Mouse (Mus musculus): Measurements from ENCODE around the gene Siah1a. TPM values are rescaled to one million over a fixed set of nuclear protein-coding genes. Genes with fewer than 3 reads are reported as not detected.

The Siah1a gene
- polyA plus RNA-seq, 1 experiment from 2014 or later: 78.8 TPM

DNA sequence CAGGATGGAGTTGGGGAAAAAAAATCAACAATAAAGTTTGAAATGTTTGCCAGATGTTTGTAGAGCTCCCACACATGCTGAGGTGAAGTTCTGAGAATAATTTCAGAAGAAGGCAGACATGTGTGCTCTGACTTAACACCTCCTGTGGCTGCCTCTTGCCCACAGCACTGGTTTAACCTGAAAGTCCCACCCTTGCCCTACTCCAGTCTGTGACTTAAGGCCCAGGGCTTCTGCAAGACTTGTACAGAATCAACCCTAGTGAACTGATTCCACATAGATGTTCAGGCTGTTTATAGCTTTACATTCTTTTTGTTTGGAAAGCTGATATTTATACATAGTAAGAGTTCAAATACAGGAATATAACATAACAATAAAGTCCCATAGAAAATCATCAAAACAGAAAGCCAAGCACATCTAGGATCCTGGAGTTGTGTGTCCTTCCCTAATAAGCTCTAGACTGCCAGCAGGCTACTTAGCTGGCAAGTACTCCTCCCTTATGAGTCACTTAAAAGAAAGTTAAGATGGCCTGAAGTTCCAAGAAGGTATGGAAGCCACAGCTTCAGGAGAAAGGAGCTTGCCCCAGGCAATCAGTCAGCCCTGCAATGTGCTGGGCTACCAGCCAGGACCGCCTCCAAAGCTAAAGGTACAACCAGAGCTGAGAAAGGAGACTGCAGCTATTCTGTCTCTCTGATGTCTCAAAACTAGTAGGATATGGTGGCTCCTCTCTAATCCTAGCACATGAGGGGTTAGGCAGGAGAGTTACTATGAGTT lies 24.4 kb upstream of the Siah1a start:
- Histone ChIP-seq H3K9me3 (ENCODE audit: control insufficient read depth, low read length) (no peaks in the 10 kb centered on the region), H3K4me1 (replicated peaks; ENCODE audit: control insufficient read depth, insufficient read depth, low read length) (no peaks in the 10 kb centered on the region), H3K27ac (ENCODE audit: low read depth, low read length) (no peak overlapping the region), H3K36me3 (ENCODE audit: control insufficient read depth, insufficient read depth, low read length) (no peaks in the 10 kb centered on the region), H3K4me2 (replicated peaks; ENCODE audit: low read depth, low read length) (no peak overlapping the region), H3K4me3 (ENCODE audit: low read depth, low read length) (no peak overlapping the region), H3K27me3 (ENCODE audit: control insufficient read depth, insufficient read depth, low read length) (no peaks in the 10 kb centered on the region), H3K9ac (ENCODE audit: low read depth, low read length) (no peak overlapping the region)
- DNase-seq (ENCODE audit: low spot score) (no peak), ATAC-seq (ENCODE audit: low FRiP score) (no peak)
- 91% methylated on average over 1 of the region's 1 CpGs for WGBS

- H3K4me3 ChIP-seq (ENCODE audit: low read depth, low read length): no peak overlapping the region
- DNase-seq (ENCODE audit: low spot score) (no peak), ATAC-seq (ENCODE audit: low FRiP score) (no peak)
- 84% methylated on average over 5 of the region's 5 CpGs for WGBS
- H3K9me3 ChIP-seq (ENCODE audit: control insufficient read depth, low read length): no peaks in the 10 kb centered on the region
- H3K4me2 ChIP-seq (replicated peaks; ENCODE audit: low read depth, low read length): no peak overlapping the region
- no peak overlapping the region for H3K9ac ChIP-seq (ENCODE audit: low read depth, low read length)
- H3K4me1 ChIP-seq (replicated peaks; ENCODE audit: control insufficient read depth, insufficient read depth, low read length): no peaks in the 10 kb centered on the region
- H3K27ac ChIP-seq (ENCODE audit: low read depth, low read length): no peak overlapping the region
- H3K27me3 ChIP-seq (ENCODE audit: control insufficient read depth, insufficient read depth, low read length): no peaks in the 10 kb centered on the region
- H3K36me3 ChIP-seq (ENCODE audit: control insufficient read depth, insufficient read depth, low read length): no peaks in the 10 kb centered on the region
Observed at GRCm38 (mm10) chr8:86768499-86768898, 22.8 kb upstream of the Siah1a start.

- no peak overlapping the region for H3K9ac ChIP-seq (ENCODE audit: low read depth, low read length)
- ATAC-seq (ENCODE audit: low FRiP score): no peak
- no peak overlapping the region for H3K27ac ChIP-seq (ENCODE audit: low read depth, low read length)
- H3K27me3 ChIP-seq (ENCODE audit: control insufficient read depth, insufficient read depth, low read length): no peaks in the 10 kb centered on the region
- H3K4me1 ChIP-seq (replicated peaks; ENCODE audit: control insufficient read depth, insufficient read depth, low read length): no peaks in the 10 kb centered on the region
- 88% methylated on average over 9 of the region's 9 CpGs for WGBS
- no peaks in the 10 kb centered on the region for H3K36me3 ChIP-seq (ENCODE audit: control insufficient read depth, insufficient read depth, low read length)
- no peaks in the 10 kb centered on the region for H3K9me3 ChIP-seq (ENCODE audit: control insufficient read depth, low read length)
- H3K4me2 ChIP-seq (replicated peaks; ENCODE audit: low read depth, low read length): no peak overlapping the region
- no peak for DNase-seq (ENCODE audit: low spot score)
- H3K4me3 ChIP-seq (ENCODE audit: low read depth, low read length): no peak overlapping the region
Observed at GRCm38 (mm10) chr8:86766548-86767211, 20.9 kb upstream of the Siah1a start.

GRCm38 (mm10) chr8:86765669-86766068 lies 19.9 kb upstream of the Siah1a start:
- Histone ChIP-seq H3K9ac (ENCODE audit: low read depth, low read length) (no peak overlapping the region), H3K4me1 (replicated peaks; ENCODE audit: control insufficient read depth, insufficient read depth, low read length) (no peaks in the 10 kb centered on the region), H3K27me3 (ENCODE audit: control insufficient read depth, insufficient read depth, low read length) (no peaks in the 10 kb centered on the region), H3K4me3 (ENCODE audit: low read depth, low read length) (no peak overlapping the region), H3K27ac (ENCODE audit: low read depth, low read length) (no peak overlapping the region), H3K36me3 (ENCODE audit: control insufficient read depth, insufficient read depth, low read length) (no peaks in the 10 kb centered on the region), H3K4me2 (replicated peaks; ENCODE audit: low read depth, low read length) (no peak overlapping the region), H3K9me3 (ENCODE audit: control insufficient read depth, low read length) (no peaks in the 10 kb centered on the region)
- 93% methylated on average over 8 of the region's 8 CpGs for WGBS
- no peak for DNase-seq (ENCODE audit: low spot score)
- no peak for ATAC-seq (ENCODE audit: low FRiP score)

- Histone ChIP-seq H3K27me3 (ENCODE audit: control insufficient read depth, insufficient read depth, low read length) (no peaks in the 10 kb centered on the region), H3K9me3 (ENCODE audit: control insufficient read depth, low read length) (no peaks in the 10 kb centered on the region), H3K9ac (ENCODE audit: low read depth, low read length) (no peak overlapping the region), H3K4me2 (replicated peaks; ENCODE audit: low read depth, low read length) (no peak overlapping the region), H3K4me1 (replicated peaks; ENCODE audit: control insufficient read depth, insufficient read depth, low read length) (no peaks in the 10 kb centered on the region), H3K27ac (ENCODE audit: low read depth, low read length) (no peak overlapping the region), H3K4me3 (ENCODE audit: low read depth, low read length) (no peak overlapping the region), H3K36me3 (ENCODE audit: control insufficient read depth, insufficient read depth, low read length) (no peaks in the 10 kb centered on the region)
- DNase-seq (ENCODE audit: low spot score) (no peak), ATAC-seq (ENCODE audit: low FRiP score) (no peak)
- WGBS: 91% methylated on average over 10 of the region's 10 CpGs
Observed at GRCm38 (mm10) chr8:86765155-86765554, 19.4 kb upstream of the Siah1a start.

- H3K27ac ChIP-seq (ENCODE audit: low read depth, low read length): no peak overlapping the region
- no peak overlapping the region for H3K4me2 ChIP-seq (replicated peaks; ENCODE audit: low read depth, low read length)
- no peaks in the 10 kb centered on the region for H3K36me3 ChIP-seq (ENCODE audit: control insufficient read depth, insufficient read depth, low read length)
- H3K4me1 ChIP-seq (replicated peaks; ENCODE audit: control insufficient read depth, insufficient read depth, low read length): no peaks in the 10 kb centered on the region
- no peaks in the 10 kb centered on the region for H3K27me3 ChIP-seq (ENCODE audit: control insufficient read depth, insufficient read depth, low read length)
- no peak overlapping the region for H3K4me3 ChIP-seq (ENCODE audit: low read depth, low read length)
- no peaks in the 10 kb centered on the region for H3K9me3 ChIP-seq (ENCODE audit: control insufficient read depth, low read length)
- no peak for DNase-seq (ENCODE audit: low spot score)
- WGBS: 51% methylated on average over 5 of the region's 5 CpGs
- no peak for ATAC-seq (ENCODE audit: low FRiP score)
- no peak overlapping the region for H3K9ac ChIP-seq (ENCODE audit: low read depth, low read length)
Observed at GRCm38 (mm10) chr8:86762806-86763205, 17.1 kb upstream of the Siah1a start.

GRCm38 (mm10) chr8:86760746-86761145 lies 15.0 kb upstream of the Siah1a start:
- 0 out of 2 replicates have a peak, but pooled peaks cover 2% of the 10 kb centered on the region for H3K4me1 ChIP-seq (replicated peaks; ENCODE audit: control insufficient read depth, insufficient read depth, low read length)
- H3K9ac ChIP-seq (ENCODE audit: low read depth, low read length): no peak overlapping the region
- DNase-seq (ENCODE audit: low spot score) (no peak), ATAC-seq (ENCODE audit: low FRiP score) (no peak)
- H3K4me3 ChIP-seq (ENCODE audit: low read depth, low read length): no peak overlapping the region
- H3K27me3 ChIP-seq (ENCODE audit: control insufficient read depth, insufficient read depth, low read length): no peaks in the 10 kb centered on the region
- no peak overlapping the region for H3K4me2 ChIP-seq (replicated peaks; ENCODE audit: low read depth, low read length)
- H3K36me3 ChIP-seq (ENCODE audit: control insufficient read depth, insufficient read depth, low read length): no peaks in the 10 kb centered on the region
- no peak overlapping the region for H3K27ac ChIP-seq (ENCODE audit: low read depth, low read length)
- 83% methylated on average over 6 of the region's 6 CpGs for WGBS
- no peaks in the 10 kb centered on the region for H3K9me3 ChIP-seq (ENCODE audit: control insufficient read depth, low read length)

DNA sequence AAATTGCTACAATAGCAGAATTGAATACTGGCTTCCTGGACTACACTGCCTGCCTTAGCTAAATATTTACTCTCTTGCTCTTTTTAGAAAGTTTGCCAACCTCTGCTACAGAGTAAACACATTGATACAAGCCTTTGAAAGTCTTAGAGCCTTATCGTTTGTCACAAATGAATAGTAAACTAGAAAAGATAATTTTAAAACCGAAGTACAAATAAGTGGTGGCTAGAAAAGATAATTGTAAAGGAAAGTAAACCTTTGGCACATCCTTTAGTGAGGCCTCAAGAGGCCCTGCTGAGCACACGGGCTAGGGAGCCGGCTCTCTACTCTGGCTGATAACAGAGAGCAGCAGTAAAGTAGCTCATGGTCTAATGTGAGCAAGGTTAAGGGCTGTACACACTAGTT lies 13.4 kb upstream of the Siah1a start:
- ATAC-seq (ENCODE audit: low FRiP score) (no peak), DNase-seq (ENCODE audit: low spot score) (no peak)
- H3K27ac ChIP-seq (ENCODE audit: low read depth, low read length): no peak overlapping the region
- no peak overlapping the region for H3K4me2 ChIP-seq (replicated peaks; ENCODE audit: low read depth, low read length)
- no peaks in the 10 kb centered on the region for H3K27me3 ChIP-seq (ENCODE audit: control insufficient read depth, insufficient read depth, low read length)
- H3K9me3 ChIP-seq (ENCODE audit: control insufficient read depth, low read length): no peaks in the 10 kb centered on the region
- no peaks in the 10 kb centered on the region for H3K36me3 ChIP-seq (ENCODE audit: control insufficient read depth, insufficient read depth, low read length)
- H3K4me1 ChIP-seq (replicated peaks; ENCODE audit: control insufficient read depth, insufficient read depth, low read length): 0 out of 2 replicates have a peak, but pooled peaks cover 2% of the 10 kb centered on the region
- no peak overlapping the region for H3K9ac ChIP-seq (ENCODE audit: low read depth, low read length)
- WGBS: 69% methylated on average over 4 of the region's 4 CpGs
- no peak overlapping the region for H3K4me3 ChIP-seq (ENCODE audit: low read depth, low read length)

GRCm38 (mm10) chr8:86758651-86759050 lies 12.9 kb upstream of the Siah1a start:
- Histone ChIP-seq H3K4me2 (replicated peaks; ENCODE audit: low read depth, low read length) (no peak overlapping the region), H3K4me1 (replicated peaks; ENCODE audit: control insufficient read depth, insufficient read depth, low read length) (0 out of 2 replicates have a peak, but pooled peaks cover 2% of the 10 kb centered on the region), H3K9me3 (ENCODE audit: control insufficient read depth, low read length) (no peaks in the 10 kb centered on the region), H3K36me3 (ENCODE audit: control insufficient read depth, insufficient read depth, low read length) (no peaks in the 10 kb centered on the region), H3K27ac (ENCODE audit: low read depth, low read length) (no peak overlapping the region), H3K9ac (ENCODE audit: low read depth, low read length) (no peak overlapping the region), H3K4me3 (ENCODE audit: low read depth, low read length) (no peak overlapping the region), H3K27me3 (ENCODE audit: control insufficient read depth, insufficient read depth, low read length) (no peaks in the 10 kb centered on the region)
- DNase-seq (ENCODE audit: low spot score): no peak
- 83% methylated on average over 3 of the region's 3 CpGs for WGBS
- no peak for ATAC-seq (ENCODE audit: low FRiP score)
